In genomic region chr1:184041778-184042573, GRCm38 (mm10) we compare ENCODE assay signal across 8 mouse cellular contexts. TPM values are rescaled to one million over a fixed set of nuclear protein-coding genes. Genes with fewer than 3 reads are reported as not detected.
DNase-seq lines count a peak whose midpoint lies in the region; ATAC-seq and TF ChIP-seq lines count a peak whose summit lies in the region.

No protein-coding gene starts in this region.

- no peak overlapping the region for H3K27ac ChIP-seq in liver, embryonic 12.5 days
- no peak overlapping the region for H3K27ac ChIP-seq in liver, postnatal 0 days (ENCODE audit: low read depth)
- no peak overlapping the region for H3K27ac ChIP-seq in midbrain, embryonic 15.5 days

- H3K9me3 ChIP-seq in liver, embryonic 12.5 days (replicated peaks), result no peaks in the 10 kb centered on the region
- no peaks in the 10 kb centered on the region for H3K9me3 ChIP-seq in liver, postnatal 0 days (ENCODE audit: low read length)
- no peaks in the 10 kb centered on the region for H3K9me3 ChIP-seq in midbrain, embryonic 15.5 days

- ATAC-seq in liver, embryonic 12.5 days, result no peak
- ATAC-seq in liver, postnatal 0 days, result no peak
- no peak for ATAC-seq in midbrain, embryonic 15.5 days (replicated peaks)

- H3K4me3 ChIP-seq in liver, embryonic 12.5 days, result no peak overlapping the region
- H3K4me3 ChIP-seq in liver, postnatal 0 days (ENCODE audit: low read depth, low read length), result no peak overlapping the region
- no peak overlapping the region for H3K4me3 ChIP-seq in midbrain, embryonic 15.5 days

- no peak overlapping the region for H3K9ac ChIP-seq in liver, embryonic 12.5 days
- H3K9ac ChIP-seq in liver, postnatal 0 days (replicated peaks), result no peak overlapping the region
- H3K9ac ChIP-seq in midbrain, embryonic 15.5 days, result no peak overlapping the region

- TF ChIP-seq EP300 in liver, postnatal 0 days (IDR thresholded peaks at IDR 0.05; ENCODE audit: low read depth), result no peak

- 75% methylated on average over 9 of the region's 9 CpGs for WGBS in liver, embryonic 12.5 days (ENCODE audit: insufficient replicate concordance)
- 71% methylated on average over 9 of the region's 9 CpGs for WGBS in liver, postnatal 0 days (ENCODE audit: insufficient replicate concordance)
- WGBS in midbrain, embryonic 15.5 days, result 71% methylated on average over 9 of the region's 9 CpGs

- intact Hi-C loops in heart, postnatal 10 days (cut with DNase I), result loop anchor here (5.0 kb wide), 1 partner anchor 130 kb away; no protein-coding TSS in a partner anchor

- no peak for TF ChIP-seq CTCF in liver, postnatal 0 days (IDR thresholded peaks at IDR 0.05; ENCODE audit: low read depth)
- no peak for TF ChIP-seq CTCF in brain, embryonic 14.5 days (IDR thresholded peaks at IDR 0.05; ENCODE audit: borderline replicate concordance, extremely low read depth, insufficient read depth, insufficient read length)

- peaks cover 5% of the 10 kb centered on the region; the same call in 1 of the 2 replicates for H3K36me3 ChIP-seq in liver, embryonic 12.5 days
- no peaks in the 10 kb centered on the region; the same call in none of the 2 replicates for H3K36me3 ChIP-seq in liver, postnatal 0 days (replicated peaks; ENCODE audit: insufficient read depth, low read length)
- H3K36me3 ChIP-seq in midbrain, embryonic 15.5 days (replicated peaks), result no peaks in the 10 kb centered on the region

- H3K27me3 ChIP-seq in liver, embryonic 12.5 days (replicated peaks), result no peaks in the 10 kb centered on the region
- H3K27me3 ChIP-seq in liver, postnatal 0 days (ENCODE audit: insufficient read depth, low read length), result no peaks in the 10 kb centered on the region
- H3K27me3 ChIP-seq in midbrain, embryonic 15.5 days (replicated peaks), result no peaks in the 10 kb centered on the region

- H3K4me1 ChIP-seq in liver, embryonic 12.5 days, result peaks cover 23% of the 10 kb centered on the region
- 0 out of 2 replicates have a peak, but pooled peaks cover 5% of the 10 kb centered on the region for H3K4me1 ChIP-seq in liver, postnatal 0 days (ENCODE audit: insufficient read depth)
- peaks cover 3% of the 10 kb centered on the region; the same call in 1 of the 2 replicates for H3K4me1 ChIP-seq in midbrain, embryonic 15.5 days

- TF ChIP-seq POLR2A in brain, embryonic 14.5 days (IDR thresholded peaks at IDR 0.05; ENCODE audit: borderline replicate concordance, extremely low read depth, insufficient read depth, insufficient read length, poor library complexity, severe bottlenecking), result no peak

- DNase-seq in liver, postnatal 0 days, result no peak
- DNase-seq in brain, embryonic 14.5 days (ENCODE audit: low read depth), result peak; percentile 43
- peak; percentile 71 to 73 for DNase-seq in heart, postnatal 10 days
- DNase-seq in ovary, postnatal 14 days (ENCODE audit: low spot score), result peak; percentile 35
- DNase-seq in retina, postnatal 1 day, result no peak
- no peak for DNase-seq in layer of hippocampus, postnatal 14 days (ENCODE audit: low spot score in 2 of 2)

- peak overlapping the region; percentile 12; the same call in 1 of the 2 replicates for H3K4me2 ChIP-seq in liver, embryonic 12.5 days
- no peak overlapping the region for H3K4me2 ChIP-seq in liver, postnatal 0 days (ENCODE audit: low read depth, low read length)
- no peak overlapping the region for H3K4me2 ChIP-seq in midbrain, embryonic 15.5 days

RNA-seq across cellular contexts. Expression of gene 1700056E22Rik, which starts 7.9 kb away (rescaled TPM):
- 0.85 and 0.98 TPM in 2 replicates for polyA plus RNA-seq in liver, embryonic 12.5 days (2016; fragmentation: Nextera tagmentation; extraction: Ambion mirVana)
- 2.0 and 2.4 TPM in 2 replicates for polyA plus RNA-seq in liver, postnatal 0 days (2015; fragmentation: Nextera tagmentation; extraction: Ambion mirVana)
- polyA plus RNA-seq in brain, embryonic 14.5 days (2012; rRNA removed), result 0.93 and 1.0 TPM in 2 replicates
- total RNA-seq in heart, postnatal 10 days (2021), result 1 to 10 TPM; 1.1 to 2.0 TPM
- under 1 TPM in 1 of 2 experiments, not detected in 1; 0.55 TPM for total RNA-seq in layer of hippocampus, postnatal 14 days (2021)
- 0.84 and 1.2 TPM in 2 replicates for polyA plus RNA-seq in midbrain, embryonic 15.5 days (2015; fragmentation: Nextera tagmentation; extraction: Ambion mirVana)

RNA-seq across cellular contexts. Expression of gene Dusp10, which starts 28.9 kb away (rescaled TPM):
- polyA plus RNA-seq in liver, embryonic 12.5 days (2016; fragmentation: Nextera tagmentation; extraction: Ambion mirVana), result 3.8 and 4.1 TPM in 2 replicates
- polyA plus RNA-seq in liver, postnatal 0 days (2015; fragmentation: Nextera tagmentation; extraction: Ambion mirVana), result 2.6 and 2.7 TPM in 2 replicates
- 7.0 and 10.0 TPM in 2 replicates for polyA plus RNA-seq in brain, embryonic 14.5 days (2012; rRNA removed)
- 10 to 100 TPM; 11.1 to 12.9 TPM for total RNA-seq in heart, postnatal 10 days (2021)
- 1 to 10 TPM; 5.0 to 5.3 TPM for total RNA-seq in layer of hippocampus, postnatal 14 days (2021)
- 4.9 and 5.2 TPM in 2 replicates for polyA plus RNA-seq in midbrain, embryonic 15.5 days (2015; fragmentation: Nextera tagmentation; extraction: Ambion mirVana)

Comparison
In these comparisons a context has a peak if more than half of its experiments do, and no peak if none do; other contexts are left out.
1. DNase-seq: peak in brain, embryonic 14.5 days (single experiment), heart, postnatal 10 days (2 of 2) and ovary, postnatal 14 days (single experiment); none in liver, postnatal 0 days (single experiment), retina, postnatal 1 day (single experiment) and layer of hippocampus, postnatal 14 days (0 of 2).